Mouse (Mus musculus) hindbrain, embryonic 15.5 days (tissue): ENCODE data around the gene Rpl9. TPM values are rescaled to one million over a fixed set of nuclear protein-coding genes. Genes with fewer than 3 reads are reported as not detected.
A peak's percentile ranks its signal among the peaks of the same experiment; 100 is the strongest.

Experiments
- ATAC-seq: fragments of 200-750 bp; cut with Nextera tagmentation; 2 replicates; pipeline ENCODE4 v1.8.0; 2017; ENCODE audit warnings: low read depth, moderate number of reproducible peaks, moderate TSS enrichment; ENCODE audit not compliant: low FRiP score
- H3K27ac ChIP-seq: fragments of 300-500 bp; sonication (generic); replicated peaks from 2 replicates; pipeline ENCODE4 v1.5.1; 2015; ENCODE audit warnings: mild to moderate bottlenecking, inconsistent platforms
- H3K27me3 ChIP-seq: fragments of 300-500 bp; sonication (generic); 2 replicates; pipeline ENCODE4 v1.6.1; 2015; ENCODE audit warnings: control low read depth, inconsistent platforms
- H3K36me3 ChIP-seq: fragments of 300-500 bp; sonication (generic); 2 replicates; pipeline ENCODE4 v1.6.1; 2015; ENCODE audit warnings: control low read depth, inconsistent platforms
- H3K4me1 ChIP-seq: fragments of 300-500 bp; sonication (generic); replicated peaks from 2 replicates; pipeline ENCODE4 v1.6.1; 2015; ENCODE audit warnings: control low read depth, inconsistent platforms
- H3K4me2 ChIP-seq: fragments of 300-500 bp; sonication (generic); 2 replicates; pipeline ENCODE4 v1.6.1; 2015; ENCODE audit warnings: moderate library complexity, mild to moderate bottlenecking, inconsistent platforms
- H3K4me3 ChIP-seq: fragments of 300-500 bp; sonication (generic); 2 replicates; pipeline ENCODE4 v1.5.1; 2015; ENCODE audit warnings: mild to moderate bottlenecking, inconsistent platforms
- H3K9ac ChIP-seq: fragments of 300-500 bp; sonication (generic); 2 replicates; pipeline ENCODE4 v1.6.1; 2015; ENCODE audit warnings: inconsistent platforms
- H3K9me3 ChIP-seq: fragments of 300-500 bp; sonication (generic); 2 replicates; pipeline ENCODE4 v1.6.1; 2016; ENCODE audit warnings: control low read depth, inconsistent platforms
- WGBS: fragments of 180-500 bp; shearing (Covaris S2); methylation state at CpG from one replicate; pipeline ENCODE4 v1.1.7; 2015; 5-methylcytosine and 5-hydroxymethylcytosine counted together
- polyA plus RNA-seq: library from polyadenylated mRNA; unstranded; fragments of >200 nt; fragmentation: Nextera tagmentation; extraction: Ambion mirVana; gene quantifications from 2 replicates; pipeline ENCODE4 v1.2.1, GENCODE M21; 2015

The Rpl9 gene
- polyA plus RNA-seq, 1 experiment from 2014 or later, result 520 TPM

DNA sequence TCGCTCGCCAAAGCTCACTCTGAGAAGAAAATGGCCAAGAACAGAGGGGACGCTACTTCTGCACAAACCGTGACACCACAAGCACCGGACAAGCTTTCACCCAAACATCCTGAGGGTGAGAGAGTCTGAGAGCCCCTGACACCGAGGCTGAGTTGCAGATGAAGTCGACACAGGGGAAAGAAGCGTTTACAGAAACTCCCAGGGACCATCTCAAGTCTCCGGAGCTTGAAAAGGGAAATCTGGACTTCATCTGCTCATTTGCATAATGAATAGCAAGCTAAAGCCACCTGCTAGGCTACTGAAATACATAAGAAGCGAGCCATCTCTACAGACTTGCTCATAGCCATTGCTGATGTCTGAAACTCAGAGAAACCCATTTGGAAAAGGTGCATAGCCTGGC lies 27.9 kb upstream of the Rpl9 start:
- no peaks in the 10 kb centered on the region for H3K4me1 ChIP-seq
- ATAC-seq, result no peak
- peaks cover 72% of the 10 kb centered on the region for H3K36me3 ChIP-seq
- H3K27me3 ChIP-seq, result no peaks in the 10 kb centered on the region
- H3K4me3 ChIP-seq, result no peak overlapping the region
- no peak overlapping the region for H3K4me2 ChIP-seq
- WGBS, result 72% methylated on average over 10 of the region's 10 CpGs
- H3K27ac ChIP-seq, result no peak overlapping the region
- H3K9me3 ChIP-seq, result no peaks in the 10 kb centered on the region
- no peak overlapping the region for H3K9ac ChIP-seq

DNA sequence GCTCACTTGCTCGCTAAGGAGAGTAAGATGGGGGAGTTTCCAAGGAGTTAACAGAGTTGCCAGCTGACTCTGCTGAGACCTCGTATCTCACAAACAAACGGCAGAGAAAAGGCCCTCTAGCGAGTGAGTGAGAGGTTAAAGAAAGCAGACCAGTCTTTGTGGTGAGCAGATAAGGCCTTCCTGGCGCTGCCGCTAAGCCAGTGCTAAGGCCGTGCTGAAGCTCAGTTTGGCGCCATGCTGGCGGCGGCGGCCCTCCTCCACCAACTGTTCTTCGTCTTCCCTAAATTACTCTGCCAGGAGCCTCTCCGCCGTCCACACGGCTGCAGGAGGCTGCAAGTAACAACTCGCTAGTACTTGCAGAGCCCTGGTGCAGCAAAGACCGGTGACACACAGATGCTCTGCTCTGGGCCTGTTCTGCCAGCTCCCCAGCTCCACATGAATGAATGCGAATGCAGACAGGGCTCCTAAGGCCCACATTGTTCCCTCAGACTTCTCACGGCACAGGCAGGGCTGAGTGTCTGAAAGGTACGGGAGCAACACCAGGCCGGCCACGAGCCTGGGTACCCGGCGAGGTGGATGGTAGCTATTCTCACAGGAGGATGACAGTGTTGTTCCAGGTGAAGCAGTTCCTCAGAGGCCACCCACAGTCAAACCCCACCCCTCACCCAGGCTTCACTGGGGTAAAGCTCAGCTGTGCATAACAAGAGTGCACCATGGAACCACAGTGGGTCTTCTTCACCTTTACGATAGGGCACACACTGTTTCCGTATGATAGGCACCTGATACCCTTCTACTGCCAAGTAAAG lies 24.6 kb upstream of the Rpl9 start:
- Histone ChIP-seq H3K36me3 (peaks cover 66% of the 10 kb centered on the region), H3K9ac (no peak overlapping the region), H3K9me3 (no peaks in the 10 kb centered on the region), H3K4me1 (no peaks in the 10 kb centered on the region), H3K4me2 (no peak overlapping the region), H3K27me3 (no peaks in the 10 kb centered on the region), H3K27ac (peak overlapping the region; percentile 58), H3K4me3 (no peak overlapping the region)
- WGBS, result 28% methylated on average over 26 of the region's 26 CpGs
- ATAC-seq, result no peak

DNA sequence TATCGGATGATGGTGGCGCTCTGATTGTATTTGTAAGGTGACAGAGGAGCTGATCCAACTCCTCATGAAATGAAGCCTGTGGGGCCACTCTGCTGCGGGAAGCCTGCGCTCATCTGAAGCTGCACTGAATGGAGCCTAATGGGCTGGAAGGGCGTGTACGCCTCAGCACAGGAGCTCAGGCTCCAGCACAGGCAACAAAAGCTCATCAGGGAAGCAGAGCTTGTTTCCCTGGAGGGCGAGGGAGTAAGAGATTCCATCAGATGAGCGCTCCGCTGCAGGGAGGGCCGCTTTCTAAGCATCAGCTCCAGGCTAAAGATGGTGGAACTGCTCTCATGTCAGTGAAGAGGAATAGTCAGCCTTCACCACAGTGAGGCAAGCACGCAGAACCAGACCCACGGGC lies 16.7 kb upstream of the Rpl9 start:
- 22% methylated on average over 12 of the region's 12 CpGs for WGBS
- no peak overlapping the region for H3K4me2 ChIP-seq
- no peaks in the 10 kb centered on the region for H3K9me3 ChIP-seq
- H3K36me3 ChIP-seq, result peaks cover 33% of the 10 kb centered on the region
- H3K9ac ChIP-seq, result no peak overlapping the region
- peak overlapping the region; percentile 61 for H3K27ac ChIP-seq
- no peak overlapping the region for H3K4me3 ChIP-seq
- peak; percentile 51; the same call in 1 of the 2 replicates for ATAC-seq
- H3K4me1 ChIP-seq, result no peaks in the 10 kb centered on the region
- H3K27me3 ChIP-seq, result no peaks in the 10 kb centered on the region

DNA sequence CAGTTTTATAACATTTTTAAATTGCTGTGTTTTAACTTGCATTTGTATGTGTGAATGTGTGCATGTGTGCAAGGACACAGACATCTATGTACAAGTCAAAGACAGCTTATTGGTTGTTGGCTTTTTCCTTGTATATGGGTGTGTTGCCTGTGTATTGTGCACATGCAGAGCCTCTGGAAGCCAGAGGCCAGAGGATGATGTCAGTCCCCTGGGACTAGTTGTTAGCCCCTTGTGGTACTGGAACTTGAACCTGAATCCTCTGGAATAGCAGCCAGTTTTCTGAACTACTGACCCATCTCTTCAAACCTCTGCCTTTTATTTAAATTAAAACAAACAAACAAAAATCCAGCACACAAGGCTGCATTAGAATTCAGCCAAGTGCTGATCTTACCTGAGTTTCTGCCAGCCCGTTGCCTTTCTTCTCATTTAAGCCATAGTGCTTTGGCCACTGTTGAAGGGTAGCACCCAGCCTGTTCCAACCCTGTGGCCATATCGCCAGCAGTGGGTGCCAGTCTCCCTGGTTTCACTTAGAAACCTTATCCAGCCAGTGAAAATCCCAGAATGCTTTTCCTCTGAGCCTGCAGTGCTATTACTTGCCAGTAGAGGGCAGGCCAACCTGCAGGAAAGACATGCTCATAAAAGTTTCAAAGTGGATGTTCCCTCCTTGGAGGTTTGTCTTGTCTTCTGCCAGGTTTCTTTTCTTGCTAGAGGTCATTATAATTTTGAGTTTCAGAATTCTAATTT lies 10.2 kb upstream of the Rpl9 start:
- Histone ChIP-seq H3K9ac (no peak overlapping the region), H3K9me3 (no peaks in the 10 kb centered on the region), H3K4me1 (no peaks in the 10 kb centered on the region), H3K4me3 (no peak overlapping the region), H3K27ac (no peak overlapping the region), H3K27me3 (no peaks in the 10 kb centered on the region), H3K36me3 (peaks cover 48% of the 10 kb centered on the region), H3K4me2 (no peak overlapping the region)
- peak; percentile 54; the same call in 1 of the 2 replicates for ATAC-seq
- 28% methylated on average over 2 of the region's 2 CpGs for WGBS

DNA sequence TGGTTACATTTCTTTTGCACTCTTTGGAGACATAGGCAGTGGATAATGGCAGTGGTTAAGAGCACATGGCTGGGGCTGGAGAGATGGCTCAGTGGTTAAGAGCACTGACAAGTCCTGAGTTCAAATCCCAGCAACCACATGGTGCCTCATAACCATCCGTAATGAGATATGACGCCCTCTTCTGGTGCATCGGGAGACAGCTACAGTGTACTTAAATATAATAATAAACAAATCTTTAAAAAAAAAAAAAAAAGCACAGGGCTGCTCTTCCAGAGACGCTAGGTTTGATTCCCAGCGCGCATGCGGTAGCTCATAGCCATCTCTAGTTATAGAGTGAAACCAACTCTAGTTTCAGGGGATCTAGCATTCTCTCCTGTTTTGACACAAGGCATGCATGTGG lies 3.2 kb upstream of the Rpl9 start:
- Histone ChIP-seq H3K36me3 (peaks cover 31% of the 10 kb centered on the region), H3K9ac (no peak overlapping the region), H3K9me3 (no peaks in the 10 kb centered on the region), H3K4me3 (no peak overlapping the region), H3K4me2 (no peak overlapping the region), H3K27me3 (no peaks in the 10 kb centered on the region), H3K4me1 (peaks cover 24% of the 10 kb centered on the region), H3K27ac (no peak overlapping the region)
- WGBS, result 96% methylated on average over 7 of the region's 7 CpGs
- ATAC-seq, result no peak

DNA sequence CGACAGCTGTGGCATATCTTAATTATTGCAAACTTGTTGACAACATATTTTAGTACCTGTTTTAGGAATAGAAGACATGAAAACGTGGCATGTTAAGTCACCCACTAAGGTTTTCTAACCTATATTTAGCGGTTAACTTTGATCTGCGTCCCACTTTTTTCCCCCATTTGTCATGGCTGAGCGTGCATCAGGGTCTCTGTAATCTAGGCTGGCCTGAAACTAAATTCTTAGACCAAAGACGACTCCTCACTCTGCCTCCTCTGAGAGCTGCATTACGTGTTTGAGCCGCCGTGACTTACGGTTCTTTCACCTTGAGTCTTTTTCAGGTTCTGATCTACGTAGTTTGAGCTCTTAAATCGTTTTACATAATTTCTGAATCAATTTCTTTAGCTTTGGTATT lies 509 bp upstream of the Rpl9 start:
- 0 out of 2 replicates have a peak, but pooled peaks have one; percentile 9 for ATAC-seq
- no peaks in the 10 kb centered on the region for H3K9me3 ChIP-seq
- peaks cover 40% of the 10 kb centered on the region for H3K36me3 ChIP-seq
- WGBS, result 4% methylated on average over 12 of the region's 12 CpGs
- no peaks in the 10 kb centered on the region for H3K27me3 ChIP-seq
- peak overlapping the region; percentile 86 for H3K4me2 ChIP-seq
- peak overlapping the region; percentile 85 for H3K27ac ChIP-seq
- H3K4me1 ChIP-seq, result peaks cover 33% of the 10 kb centered on the region
- H3K9ac ChIP-seq, result peak overlapping the region; percentile 76
- peak overlapping the region; percentile 83 for H3K4me3 ChIP-seq

DNA sequence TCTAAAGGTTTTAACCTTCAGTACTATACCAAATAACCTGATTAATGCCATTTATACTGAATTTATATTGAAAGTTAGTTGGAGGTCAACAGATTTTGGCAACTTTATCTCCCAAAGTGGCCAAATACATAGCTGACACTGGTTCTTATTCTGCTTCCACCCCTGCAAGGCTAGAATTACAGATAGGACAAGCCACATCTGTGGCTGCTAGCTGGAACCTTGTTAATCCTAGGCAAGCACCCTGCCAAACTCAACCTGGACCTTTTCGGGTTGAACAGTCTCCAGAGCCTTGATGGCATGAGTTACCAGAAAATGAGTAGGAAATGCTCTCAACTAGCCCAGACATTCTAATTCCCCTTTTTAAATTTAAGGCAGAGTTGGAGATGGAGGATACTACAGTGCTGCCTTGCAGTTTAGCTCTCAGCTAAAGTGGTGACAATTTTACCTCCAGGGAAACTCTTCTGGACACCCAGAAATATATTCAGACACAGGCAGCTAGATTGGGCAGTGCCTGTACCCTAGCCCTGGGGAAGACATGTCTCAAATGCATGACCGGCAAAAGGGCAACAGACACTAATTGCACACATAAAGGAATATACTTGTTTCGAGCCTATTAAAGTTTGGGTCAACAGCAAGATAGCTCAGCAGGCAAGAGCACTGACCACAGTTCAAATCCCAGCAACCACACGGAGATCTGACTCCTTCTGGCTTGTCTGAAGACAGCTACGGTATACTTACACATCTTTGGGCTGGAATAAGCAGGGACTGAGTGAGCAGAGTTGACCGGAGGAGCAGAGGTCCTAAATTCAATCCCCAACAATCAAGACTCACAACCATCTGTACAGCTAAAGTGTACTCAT lies 4.0 kb downstream of the Rpl9 start:
- no peaks in the 10 kb centered on the region for H3K27me3 ChIP-seq
- WGBS, result 79% methylated on average over 6 of the region's 6 CpGs
- ATAC-seq, result no peak
- no peak overlapping the region for H3K9ac ChIP-seq
- H3K27ac ChIP-seq, result no peak overlapping the region
- no peaks in the 10 kb centered on the region for H3K9me3 ChIP-seq
- H3K4me3 ChIP-seq, result no peak overlapping the region
- peaks cover 39% of the 10 kb centered on the region for H3K36me3 ChIP-seq
- no peak overlapping the region for H3K4me2 ChIP-seq
- peaks cover 25% of the 10 kb centered on the region for H3K4me1 ChIP-seq

DNA sequence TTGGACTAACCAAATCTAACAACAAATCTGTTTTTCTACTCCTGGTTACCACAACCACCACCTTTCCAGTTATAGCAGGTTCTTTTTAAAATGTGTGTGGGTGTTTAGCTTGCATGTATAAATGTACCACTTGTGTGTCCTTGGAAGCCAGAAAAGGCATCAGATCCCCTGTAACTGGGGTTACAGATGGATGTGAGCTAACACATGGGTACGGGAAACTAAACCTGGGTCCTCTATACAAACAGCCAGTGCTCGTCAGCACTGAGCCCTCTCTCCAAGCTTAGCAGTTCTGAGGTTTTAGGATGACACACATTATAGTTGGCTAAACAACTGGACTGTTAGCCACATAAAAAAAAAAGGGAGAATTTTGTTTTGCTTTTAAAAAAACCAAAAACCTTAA lies 5.5 kb downstream of the Rpl9 start:
- no peak overlapping the region for H3K27ac ChIP-seq
- H3K4me1 ChIP-seq, result peaks cover 20% of the 10 kb centered on the region
- ATAC-seq, result no peak
- H3K4me2 ChIP-seq, result no peak overlapping the region
- H3K36me3 ChIP-seq, result peaks cover 39% of the 10 kb centered on the region
- no peaks in the 10 kb centered on the region for H3K27me3 ChIP-seq
- no peak overlapping the region for H3K9ac ChIP-seq
- 81% methylated on average over 2 of the region's 2 CpGs for WGBS
- no peaks in the 10 kb centered on the region for H3K9me3 ChIP-seq
- H3K4me3 ChIP-seq, result no peak overlapping the region

DNA sequence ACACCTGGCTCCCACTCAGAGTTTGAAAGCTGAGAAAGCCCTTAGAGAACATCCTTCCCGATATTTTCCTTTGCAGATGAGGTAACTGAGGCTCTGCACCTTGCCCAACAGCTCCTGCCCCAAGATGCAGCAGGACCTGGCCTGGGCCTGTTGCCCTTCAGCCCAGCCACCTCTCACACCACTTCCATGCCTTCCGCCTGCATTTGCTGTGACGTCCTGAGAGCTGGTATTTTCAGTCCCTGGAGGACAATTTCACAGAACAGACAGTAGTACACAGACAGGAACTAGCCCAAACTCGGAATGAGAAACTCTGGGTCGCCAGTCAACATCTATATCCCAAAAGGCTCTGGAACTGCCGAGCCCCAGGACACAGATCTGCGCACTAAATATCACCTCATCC lies 16.5 kb downstream of the Rpl9 start:
- no peaks in the 10 kb centered on the region for H3K27me3 ChIP-seq
- ATAC-seq, result no peak
- no peak overlapping the region for H3K4me2 ChIP-seq
- H3K4me1 ChIP-seq, result no peaks in the 10 kb centered on the region
- no peaks in the 10 kb centered on the region for H3K36me3 ChIP-seq
- no peaks in the 10 kb centered on the region for H3K9me3 ChIP-seq
- WGBS, result 84% methylated on average over 7 of the region's 7 CpGs
- no peak overlapping the region for H3K27ac ChIP-seq
- no peak overlapping the region for H3K4me3 ChIP-seq
- H3K9ac ChIP-seq, result no peak overlapping the region

DNA sequence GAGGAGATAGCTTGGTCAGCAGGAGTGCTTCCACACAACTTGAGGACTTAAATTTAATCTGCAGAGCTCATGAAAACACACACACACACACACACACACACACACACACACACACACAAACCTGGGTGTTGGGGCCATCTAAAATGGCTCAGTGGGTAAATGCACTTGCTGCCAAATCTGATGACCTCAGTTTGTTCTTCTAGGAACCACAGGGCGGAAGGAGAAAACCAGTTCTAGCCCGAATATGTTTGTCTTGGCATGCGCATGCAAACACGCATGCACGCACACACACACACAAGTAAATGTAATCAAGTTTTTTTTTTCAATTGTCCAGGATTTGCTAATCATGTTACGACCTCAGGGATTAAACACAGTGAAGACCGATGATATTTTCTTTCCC lies 19.7 kb downstream of the Rpl9 start:
- Histone ChIP-seq H3K27me3 (no peaks in the 10 kb centered on the region), H3K4me3 (no peak overlapping the region), H3K9ac (no peak overlapping the region), H3K9me3 (no peaks in the 10 kb centered on the region), H3K36me3 (no peaks in the 10 kb centered on the region), H3K27ac (no peak overlapping the region), H3K4me1 (no peaks in the 10 kb centered on the region), H3K4me2 (no peak overlapping the region)
- no peak for ATAC-seq
- 97% methylated on average over 7 of the region's 7 CpGs for WGBS

DNA sequence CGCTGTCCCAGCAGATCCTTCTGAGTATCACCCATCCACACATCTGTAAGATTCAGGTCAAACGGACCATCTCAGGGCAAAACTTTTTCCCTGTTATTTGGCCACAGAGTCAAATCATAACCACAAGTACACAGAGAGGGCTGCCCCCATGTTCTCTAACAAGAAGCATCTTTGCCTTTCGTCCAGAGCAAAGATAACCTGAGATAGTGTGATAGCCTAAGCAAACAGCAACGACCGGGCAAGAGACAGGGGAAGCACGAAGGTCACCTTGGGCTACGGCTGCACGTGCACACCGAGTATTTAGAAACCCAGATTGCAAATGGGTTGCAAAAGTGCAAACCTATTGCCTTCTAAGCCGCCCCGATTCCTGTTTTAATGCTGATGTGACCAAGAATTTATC lies 23.4 kb downstream of the Rpl9 start:
- Histone ChIP-seq H3K27me3 (no peaks in the 10 kb centered on the region), H3K4me1 (no peaks in the 10 kb centered on the region), H3K9ac (no peak overlapping the region), H3K4me3 (no peak overlapping the region), H3K36me3 (no peaks in the 10 kb centered on the region), H3K27ac (no peak overlapping the region), H3K4me2 (no peak overlapping the region), H3K9me3 (no peaks in the 10 kb centered on the region)
- no peak for ATAC-seq
- 94% methylated on average over 11 of the region's 11 CpGs for WGBS

DNA sequence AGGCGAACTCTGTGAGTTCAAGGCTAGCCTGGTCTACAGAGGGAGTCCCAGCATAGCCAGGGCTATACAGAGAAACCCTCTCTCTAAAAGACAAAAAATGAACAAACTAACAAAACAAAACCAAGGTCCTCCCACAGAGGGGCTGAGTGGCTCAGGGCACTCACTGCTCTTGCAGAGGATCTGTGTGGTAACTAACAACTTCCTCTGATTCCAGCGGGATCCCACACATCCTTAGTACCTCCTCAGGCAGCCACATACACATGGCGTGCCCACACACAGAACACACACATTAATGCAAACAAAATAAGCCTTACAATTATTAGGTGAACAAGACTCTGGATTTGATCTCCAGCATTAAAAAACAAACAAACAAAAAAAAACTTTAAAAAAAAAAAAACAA lies 33.5 kb downstream of the Rpl9 start:
- no peak for ATAC-seq
- Histone ChIP-seq H3K27ac (no peak overlapping the region), H3K9ac (no peak overlapping the region), H3K36me3 (no peaks in the 10 kb centered on the region), H3K4me3 (no peak overlapping the region), H3K9me3 (no peaks in the 10 kb centered on the region), H3K27me3 (no peaks in the 10 kb centered on the region), H3K4me1 (no peaks in the 10 kb centered on the region), H3K4me2 (no peak overlapping the region)
- 94% methylated on average over 3 of the region's 3 CpGs for WGBS
